Mouse (Mus musculus): ENCODE measurements around the gene Bicra. TPM values are rescaled to one million over a fixed set of nuclear protein-coding genes. Genes with fewer than 3 reads are reported as not detected.

Bicra gene
- polyA plus RNA-seq, 1 experiment from 2014 or later: 8.9 TPM

Other genes with a start within 250 kb of the Bicra start
- not detected in 2 replicates for gene Obox6, start 208.2 kb downstream of the Bicra start, polyA plus RNA-seq (2016; fragmentation: Nextera tagmentation; extraction: Ambion mirVana)
- 0.11 and 0.13 TPM in 2 replicates for gene Crx, start 168.0 kb downstream of the Bicra start, polyA plus RNA-seq (2016; fragmentation: Nextera tagmentation; extraction: Ambion mirVana)
- gene Crxos, start 165.3 kb downstream of the Bicra start, polyA plus RNA-seq (2016; fragmentation: Nextera tagmentation; extraction: Ambion mirVana): not detected in 2 replicates
- gene Selenow, start 125.5 kb downstream of the Bicra start, polyA plus RNA-seq (2016; fragmentation: Nextera tagmentation; extraction: Ambion mirVana): 756 and 839 TPM in 2 replicates
- 180 and 185 TPM in 2 replicates for gene Nop53, start 101.8 kb downstream of the Bicra start, polyA plus RNA-seq (2016; fragmentation: Nextera tagmentation; extraction: Ambion mirVana)
- gene Ehd2, start 80.4 kb downstream of the Bicra start, polyA plus RNA-seq (2016; fragmentation: Nextera tagmentation; extraction: Ambion mirVana): 11.6 and 13.8 TPM in 2 replicates
- 0.05 TPM in 1 of 2 replicates, not detected in the other for gene Zfp541, start 13.9 kb upstream of the Bicra start, polyA plus RNA-seq (2016; fragmentation: Nextera tagmentation; extraction: Ambion mirVana)
- gene Napa, start 50.5 kb upstream of the Bicra start, polyA plus RNA-seq (2016; fragmentation: Nextera tagmentation; extraction: Ambion mirVana): 200 and 202 TPM in 2 replicates
- gene Kptn, start 72.0 kb upstream of the Bicra start, polyA plus RNA-seq (2016; fragmentation: Nextera tagmentation; extraction: Ambion mirVana): 25.8 and 26.7 TPM in 2 replicates
- gene Slc8a2, start 81.9 kb upstream of the Bicra start, polyA plus RNA-seq (2016; fragmentation: Nextera tagmentation; extraction: Ambion mirVana): 0.16 and 0.20 TPM in 2 replicates
- 55.5 and 67.7 TPM in 2 replicates for gene Meis3, start 127.2 kb upstream of the Bicra start, polyA plus RNA-seq (2016; fragmentation: Nextera tagmentation; extraction: Ambion mirVana)
- 19.0 and 20.1 TPM in 2 replicates for gene Dhx34, start 174.1 kb upstream of the Bicra start, polyA plus RNA-seq (2016; fragmentation: Nextera tagmentation; extraction: Ambion mirVana)
- gene C5ar2, start 196.2 kb upstream of the Bicra start, polyA plus RNA-seq (2016; fragmentation: Nextera tagmentation; extraction: Ambion mirVana): 0.05 and 0.09 TPM in 2 replicates
- gene C5ar1, start 211.6 kb upstream of the Bicra start, polyA plus RNA-seq (2016; fragmentation: Nextera tagmentation; extraction: Ambion mirVana): 0.54 and 0.64 TPM in 2 replicates
- gene Inafm1, start 225.7 kb upstream of the Bicra start, polyA plus RNA-seq (2016; fragmentation: Nextera tagmentation; extraction: Ambion mirVana): 5.9 and 9.1 TPM in 2 replicates
- 27.1 and 27.5 TPM in 2 replicates for gene Ccdc9, start 238.9 kb upstream of the Bicra start, polyA plus RNA-seq (2016; fragmentation: Nextera tagmentation; extraction: Ambion mirVana)

Measured in embryonic facial prominence, embryonic 10.5 days (tissue).